In the genomic region with DNA sequence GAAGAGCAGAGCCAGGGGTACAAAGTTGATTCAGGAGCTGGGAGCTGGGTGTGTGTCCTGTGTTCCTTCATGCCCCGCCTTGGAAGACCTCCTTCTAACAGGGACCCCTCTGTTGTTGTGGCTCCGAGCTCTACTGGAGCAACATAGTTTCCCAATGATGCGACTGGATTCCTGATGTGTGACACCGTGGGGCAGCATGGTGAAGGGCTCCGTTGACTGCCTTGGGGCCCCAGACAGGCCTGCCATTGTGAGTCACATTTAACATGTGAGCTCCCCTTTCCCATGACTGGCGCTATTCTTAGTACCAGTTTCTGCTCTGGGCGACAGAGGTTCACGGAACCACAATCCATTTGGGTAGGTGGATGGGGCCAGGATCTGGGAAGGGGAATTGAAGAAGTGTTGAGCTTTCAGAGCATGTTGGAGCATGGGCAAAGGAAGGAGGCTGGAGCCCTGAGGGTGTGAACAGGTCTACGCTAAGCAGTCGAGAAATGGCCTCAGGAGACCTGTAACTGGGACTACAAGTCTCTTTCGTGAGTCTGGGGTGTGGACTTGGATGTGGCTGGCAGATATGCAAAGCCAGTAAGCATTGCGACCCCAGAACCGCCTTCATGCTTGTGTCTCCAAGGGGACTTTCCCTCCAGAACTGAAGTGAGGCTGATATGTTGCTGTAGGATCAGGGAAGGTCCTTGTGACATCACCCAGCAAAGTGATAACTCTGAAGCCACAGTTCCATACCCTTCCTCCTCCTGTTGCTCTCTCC, we compare ENCODE assay signal across 15 mouse cellular contexts.
A peak's percentile ranks its signal among the peaks of the same experiment; 100 is the strongest.
DNase-seq lines count a peak whose midpoint lies in the region; TF ChIP-seq lines count a peak whose summit lies in the region.
"Had no signal": no experiment of that assay in that cellular context is flagged by ENCODE, and none has a peak within 500 bp of the region (broad histone marks: within the 10 kb centered on the region; RNA-seq: fewer than 3 reads in every experiment).

No protein-coding gene starts in this region.

- dilution Hi-C loops in CH12.LX (cut with MboI; ENCODE audit: extremely low pct_ligation_motif_present, extremely low pct_unique_long_range_greater_than_20kb, low sequenced_read_pairs), result no loop called here

- H3K9ac ChIP-seq in CH12.LX (ENCODE audit: insufficient read depth, low read depth), result no peak overlapping the region
- H3K9ac ChIP-seq: kidney, embryonic 15.5 days; lung, embryonic 14.5 days had no signal

- H3K4me1 ChIP-seq in heart, embryonic 10.5 days, result peaks cover 31% of the 10 kb centered on the region
- H3K4me1 ChIP-seq in CH12.LX (ENCODE audit: control insufficient read depth in 1 of 2, insufficient read depth in 2 of 2), result peaks cover 30 to 69% of the 10 kb centered on the region in 2 experiments

- WGBS in heart, embryonic 10.5 days, result 62% methylated on average over 13 of the region's 13 CpGs

- TF ChIP-seq POLR2A in CH12.LX (IDR thresholded peaks at IDR 0.05; ENCODE audit: low read depth, low read length), result no peak

- no peak for TF ChIP-seq RAD21 in CH12.LX (IDR thresholded peaks at IDR 0.05; ENCODE audit: low read depth, low read length)

- no peak overlapping the region for H3K4me2 ChIP-seq in CH12.LX (ENCODE audit: insufficient read depth, low read depth, poor library complexity, severe bottlenecking)
- H3K4me2 ChIP-seq: kidney, embryonic 15.5 days; lung, embryonic 14.5 days had no signal

- no peaks in the 10 kb centered on the region for H3K9me3 ChIP-seq in heart, embryonic 10.5 days
- no peaks in the 10 kb centered on the region for H3K9me3 ChIP-seq in CH12.LX (replicated peaks; ENCODE audit: low read length)
- H3K9me3 ChIP-seq: kidney, embryonic 15.5 days had no signal

- in situ Hi-C loops in CH12.LX (cut with MboI; ENCODE audit: low pct_ligation_motif_present, low pct_unique_long_range_greater_than_20kb, low sequenced_read_pairs), result no loop called here

- intact Hi-C loops in heart, postnatal 25 days (cut with DNase I), result loop anchor here (5.0 kb wide), 1 partner anchor 192 kb away; no protein-coding TSS in a partner anchor

- H3K79me2 ChIP-seq in CH12.LX (replicated peaks; ENCODE audit: control insufficient read depth, extremely low read depth, insufficient read depth, poor library complexity, severe bottlenecking), result no peaks in the 10 kb centered on the region

- no peak for DNase-seq in heart, embryonic 10.5 days (ENCODE audit: low spot score)
- DNase-seq in heart, postnatal 25 days (ENCODE audit: low spot score), result no peak
- DNase-seq in retina, postnatal 1 day, result peak; percentile 11
- DNase-seq in retina, embryonic 14.5 days (ENCODE audit: low spot score), result no peak
- DNase-seq in CH12.LX (ENCODE audit: extremely low read depth), result peak; percentile 89
- peak; percentile 70 for DNase-seq in naive thymus-derived CD4-positive, alpha-beta T cell, adult 2 months (ENCODE audit: low read depth)
- DNase-seq in right cerebral cortex, postnatal 4 days, result no peak
- DNase-seq in frontal cortex, adult 2 months (ENCODE audit: extremely low spot score in 1 of 2, low spot score in 1 of 2), result no peak
- DNase-seq: adrenal gland, postnatal 10 days; cerebellum, adult 9-10 months; gastrocnemius, postnatal 36 days; lung, embryonic 14.5 days had no signal

- no peak for TF ChIP-seq CTCF in CH12.LX (conservative IDR thresholded peaks at IDR 0.05 in 1 of 2, IDR thresholded peaks at IDR 0.05 in 1 of 2; ENCODE audit: low read depth in 2 of 2, low read length in 2 of 2)

- TF ChIP-seq EP300 in CH12.LX (IDR thresholded peaks at IDR 0.05; ENCODE audit: low read length), result peak; percentile 13; the same call in 1 of the 2 replicates

- H3K4me3 ChIP-seq in heart, embryonic 10.5 days, result no peak overlapping the region
- H3K4me3 ChIP-seq in CH12.LX (replicated peaks in 1 of 3; ENCODE audit: low read depth in 2 of 3, low read length in 2 of 3, poor library complexity in 1 of 3), result no peak overlapping the region
- H3K4me3 ChIP-seq: erythroblast, embryonic 14.5 days; kidney, embryonic 15.5 days; left cerebral cortex, adult 2 months had no signal

- peaks cover 16% of the 10 kb centered on the region for H3K36me3 ChIP-seq in heart, embryonic 10.5 days
- peaks cover 0 to 47% of the 10 kb centered on the region in 2 experiments for H3K36me3 ChIP-seq in CH12.LX (replicated peaks in 1 of 2; ENCODE audit: control insufficient read depth in 1 of 2, insufficient read depth in 1 of 2, low read length in 1 of 2)

- no peaks in the 10 kb centered on the region for H3K27me3 ChIP-seq in heart, embryonic 10.5 days (ENCODE audit: insufficient read depth, poor library complexity, severe bottlenecking)
- H3K27me3 ChIP-seq in CH12.LX (replicated peaks), result no peaks in the 10 kb centered on the region
- H3K27me3 ChIP-seq: kidney, embryonic 15.5 days had no signal

- H3K27ac ChIP-seq in heart, embryonic 10.5 days, result peak overlapping the region; percentile 16; the same call in 1 of the 2 replicates
- H3K27ac ChIP-seq in CH12.LX (ENCODE audit: insufficient read depth, low read depth), result no peak overlapping the region
- H3K27ac ChIP-seq: kidney, embryonic 15.5 days; left cerebral cortex, adult 2 months had no signal

TF ChIP-seq in CH12.LX, 34 proteins besides CTCF, POLR2A, EP300 and RAD21:
- TF ChIP-seq ZMIZ1 (IDR thresholded peaks at IDR 0.05; ENCODE audit: low read depth, low read length) (no peak), E2F4 (IDR thresholded peaks at IDR 0.05; ENCODE audit: insufficient replicate concordance, low read depth, low read length) (no peak), MAX (IDR thresholded peaks at IDR 0.05; ENCODE audit: low read length) (no peak), BHLHE40 (IDR thresholded peaks at IDR 0.05; ENCODE audit: low read depth, low read length) (no peak), USF2 (conservative IDR thresholded peaks at IDR 0.05; ENCODE audit: low read depth, low read length) (no peak), USF1 (IDR thresholded peaks at IDR 0.05; ENCODE audit: low read depth, low read length) (no peak), ZC3H11A (IDR thresholded peaks at IDR 0.05; ENCODE audit: low read depth, low read length) (no peak), IRF4 (IDR thresholded peaks at IDR 0.05; ENCODE audit: low read depth, low read length) (peak; percentile 13; the same call in 1 of the 2 replicates), JUND (conservative IDR thresholded peaks at IDR 0.05; ENCODE audit: low read depth, low read length) (no peak), ELF1 (IDR thresholded peaks at IDR 0.05; ENCODE audit: low read depth, low read length) (no peak), KAT2A (IDR thresholded peaks at IDR 0.05; ENCODE audit: insufficient replicate concordance, low read length) (no peak), HCFC1 (IDR thresholded peaks at IDR 0.05; ENCODE audit: low read depth, low read length) (no peak), MEF2A (IDR thresholded peaks at IDR 0.05; ENCODE audit: borderline replicate concordance, low read depth, low read length) (0 out of 2 replicates have a peak, but pooled peaks have one; percentile 48), ETS1 (conservative IDR thresholded peaks at IDR 0.05; ENCODE audit: low read depth, low read length) (no peak)
TF ChIP-seq in CH12.LX: peak in this region for 2.

Comparison
In these comparisons a context has a peak if more than half of its experiments do, and no peak if none do; other contexts are left out.
1. DNase-seq: peak in retina, postnatal 1 day (single experiment), CH12.LX (single experiment) and naive thymus-derived CD4-positive, alpha-beta T cell, adult 2 months (single experiment); none in heart, embryonic 10.5 days (single experiment), heart, postnatal 25 days (single experiment), retina, embryonic 14.5 days (single experiment), right cerebral cortex, postnatal 4 days (single experiment) and frontal cortex, adult 2 months (0 of 2).